Mouse (Mus musculus) G1E (cell line): ENCODE data around the gene Dnah1. TPM values are rescaled to one million over a fixed set of nuclear protein-coding genes. Genes with fewer than 3 reads are reported as not detected.

ENCODE experiments used
- ATAC-seq: 2 replicates; pipeline ENCODE4 v1.8.0; 2016; ENCODE audit warnings: mild to moderate bottlenecking; ENCODE audit not compliant: insufficient number of reproducible peaks, poor library complexity, low FRiP score, severe bottlenecking; ENCODE audit errors: extremely low read depth
- DNase-seq: peaks from one replicate; pipeline ENCODE4 v3.0.0; 2012; ENCODE audit warnings: low spot score
- H3K27me3 ChIP-seq: 2 replicates; pipeline ENCODE4 v1.6.1; 2012; ENCODE audit warnings: mild to moderate bottlenecking, low read length, inconsistent platforms; ENCODE audit not compliant: insufficient read depth
- H3K36me3 ChIP-seq: replicated peaks from 2 replicates; pipeline ENCODE3; 2012; ENCODE audit warnings: mild to moderate bottlenecking, inconsistent platforms
- H3K4me1 ChIP-seq: 2 replicates; pipeline ENCODE4 v1.6.1; 2012; ENCODE audit warnings: low read depth, low read length, inconsistent platforms, mixed read lengths; ENCODE audit not compliant: insufficient read depth
- H3K4me3 ChIP-seq: 2 replicates; pipeline ENCODE4 v1.5.1; 2012; ENCODE audit warnings: low read depth, mild to moderate bottlenecking, inconsistent platforms, low read length, moderate library complexity, mixed read lengths
- H3K9me3 ChIP-seq: replicated peaks from 2 replicates; pipeline ENCODE4 v1.6.1; 2012; ENCODE audit warnings: inconsistent platforms
- CTCF ChIP-seq: IDR thresholded peaks from 2 replicates; pipeline ENCODE4 v1.5.1; 2012; ENCODE audit warnings: low read depth, low read length, inconsistent platforms, mixed read lengths
- GATA1 ChIP-seq: IDR thresholded peaks from 2 replicates; pipeline ENCODE4 v1.6.1; 2012; ENCODE audit warnings: borderline replicate concordance, low read length, inconsistent platforms, mixed read lengths
- GATA2 ChIP-seq: IDR thresholded peaks from 2 replicates; pipeline ENCODE4 v1.6.1; 2012; ENCODE audit warnings: low read depth, low read length, inconsistent platforms, borderline replicate concordance
- POLR2AphosphoS5 ChIP-seq: IDR thresholded peaks from 2 replicates; pipeline ENCODE4 v1.6.1; 2012; ENCODE audit warnings: low read depth, low read length, inconsistent platforms; ENCODE audit not compliant: insufficient replicate concordance
- TAL1 ChIP-seq: conservative IDR thresholded peaks from 2 replicates; pipeline ENCODE4 v1.6.1; 2012; ENCODE audit warnings: low read depth, low read length, inconsistent platforms, mixed read lengths
- polyA plus RNA-seq: library from polyadenylated mRNA; stranded (reverse); fragments of >175 nt; gene quantifications from 2 replicates; pipeline ENCODE4 v1.2.3, GENCODE M21; 2012
- total RNA-seq, 2 experiments: library from RNA; stranded (forward) in 1 of 2; stranded (reverse) in 1 of 2; fragments of 200-1000 nt in 1 of 2; fragments of >200 nt in 1 of 2; fragmentation: Nextera tagmentation in 1 of 2; gene quantifications; 2 replicates each; pipeline ENCODE4 v1.2.3; 2014 to 2017

Dnah1 gene
- total and polyA plus RNA-seq, 3 experiments = under 0.01 TPM; not detected in 2

- DNase-seq (no peak), ATAC-seq (no peak)
- no peaks in the 10 kb centered on the region for H3K9me3 ChIP-seq
- H3K4me1 ChIP-seq = peaks cover 5% of the 10 kb centered on the region; the same call in 1 of the 2 replicates
- no peak overlapping the region for H3K4me3 ChIP-seq
- no peak for TF ChIP-seq TAL1
- no peak for TF ChIP-seq GATA2
- no peak for TF ChIP-seq POLR2AphosphoS5
- TF ChIP-seq CTCF = no peak
- no peak for TF ChIP-seq GATA1
- H3K27me3 ChIP-seq = peaks cover 50% of the 10 kb centered on the region
- H3K36me3 ChIP-seq = peaks cover 7% of the 10 kb centered on the region
These were observed 56.0 kb downstream of the Dnah1 start for GRCm38 (mm10) chr14:31267649-31268048.

GRCm38 (mm10) chr14:31260932-31261331 is 62.8 kb downstream of the Dnah1 start:
- DNase-seq (no peak), ATAC-seq (no peak)
- TF ChIP-seq GATA1 (no peak), CTCF (no peak), TAL1 (no peak), POLR2AphosphoS5 (no peak), GATA2 (no peak)
- H3K4me3 ChIP-seq = peak overlapping the region; percentile 53; the same call in 1 of the 2 replicates
- peaks cover 49% of the 10 kb centered on the region for H3K4me1 ChIP-seq
- H3K9me3 ChIP-seq = no peaks in the 10 kb centered on the region
- H3K36me3 ChIP-seq = peaks cover 74% of the 10 kb centered on the region
- peaks cover 3% of the 10 kb centered on the region for H3K27me3 ChIP-seq

- Histone ChIP-seq H3K36me3 (peaks cover 80% of the 10 kb centered on the region), H3K4me3 (peak overlapping the region; percentile 53; the same call in 1 of the 2 replicates), H3K27me3 (no peaks in the 10 kb centered on the region; the same call in 1 of the 2 replicates), H3K9me3 (no peaks in the 10 kb centered on the region), H3K4me1 (peaks cover 49% of the 10 kb centered on the region)
- ATAC-seq (peak; percentile 75), DNase-seq (peak; percentile 87)
- TF ChIP-seq GATA1 = no peak
- no peak for TF ChIP-seq CTCF
- no peak for TF ChIP-seq TAL1
- TF ChIP-seq GATA2 = no peak
These were observed 63.3 kb downstream of the Dnah1 start for GRCm38 (mm10) chr14:31260374-31260773.

GRCm38 (mm10) chr14:31258476-31259050 is 65.1 kb downstream of the Dnah1 start:
- TF ChIP-seq CTCF (no peak), GATA1 (no peak), POLR2AphosphoS5 (no peak), TAL1 (no peak), GATA2 (no peak)
- Histone ChIP-seq H3K9me3 (no peaks in the 10 kb centered on the region), H3K36me3 (peaks cover 98% of the 10 kb centered on the region), H3K4me1 (peaks cover 60% of the 10 kb centered on the region), H3K4me3 (no peak overlapping the region), H3K27me3 (no peaks in the 10 kb centered on the region)
- DNase-seq = no peak
- ATAC-seq = no peak

- peaks cover 51% of the 10 kb centered on the region for H3K36me3 ChIP-seq
- no peak for ATAC-seq
These were observed 71.6 kb downstream of the Dnah1 start for GRCm38 (mm10) chr14:31252091-31252490.

GRCm38 (mm10) chr14:31251626-31252025 is 72.1 kb downstream of the Dnah1 start:
- Histone ChIP-seq H3K9me3 (no peaks in the 10 kb centered on the region), H3K4me1 (peaks cover 44% of the 10 kb centered on the region), H3K27me3 (no peaks in the 10 kb centered on the region), H3K36me3 (peaks cover 49% of the 10 kb centered on the region), H3K4me3 (peak overlapping the region; percentile 99)
- no peak for ATAC-seq
- DNase-seq = no peak
- no peak for TF ChIP-seq POLR2AphosphoS5

More at GRCm38 (mm10) chr14:31252091-31252490, 71.6 kb downstream of the Dnah1 start:
- H3K4me3 ChIP-seq = peak overlapping the region; percentile 99
- TF ChIP-seq POLR2AphosphoS5 (no peak), GATA2 (no peak), TAL1 (no peak), GATA1 (no peak), CTCF (no peak)
- peaks cover 44% of the 10 kb centered on the region for H3K4me1 ChIP-seq
- no peaks in the 10 kb centered on the region for H3K27me3 ChIP-seq
- no peaks in the 10 kb centered on the region for H3K9me3 ChIP-seq
- DNase-seq = no peak

- ATAC-seq = peak; percentile 74
- no peak for TF ChIP-seq POLR2AphosphoS5
- no peak for TF ChIP-seq GATA2
- no peak for TF ChIP-seq TAL1
- no peak for TF ChIP-seq GATA1
- TF ChIP-seq CTCF = no peak
- DNase-seq = peak; percentile 99
- Histone ChIP-seq H3K4me3 (peak within 1 kb of the TSS; percentile 99), H3K9me3 (no peaks in the 10 kb centered on the region), H3K4me1 (peaks cover 44% of the 10 kb centered on the region), H3K27me3 (no peaks in the 10 kb centered on the region), H3K36me3 (peaks cover 48% of the 10 kb centered on the region)
These were observed 72.6 kb downstream of the Dnah1 start, which contains the start of the genes Phf7 and Bap1 for GRCm38 (mm10) chr14:31251084-31251604. Gene Phf7, minus strand, starts transcription at chr14:31251317. Gene Bap1, plus strand, starts transcription at chr14:31251450.
